Mouse (Mus musculus): ENCODE results near the gene P3h3.
"Not testable (repeated sequence)": the region's sequence is repeated elsewhere in the genome, so short reads cannot be mapped to it uniquely, and the experiment has no call there.

DNA sequence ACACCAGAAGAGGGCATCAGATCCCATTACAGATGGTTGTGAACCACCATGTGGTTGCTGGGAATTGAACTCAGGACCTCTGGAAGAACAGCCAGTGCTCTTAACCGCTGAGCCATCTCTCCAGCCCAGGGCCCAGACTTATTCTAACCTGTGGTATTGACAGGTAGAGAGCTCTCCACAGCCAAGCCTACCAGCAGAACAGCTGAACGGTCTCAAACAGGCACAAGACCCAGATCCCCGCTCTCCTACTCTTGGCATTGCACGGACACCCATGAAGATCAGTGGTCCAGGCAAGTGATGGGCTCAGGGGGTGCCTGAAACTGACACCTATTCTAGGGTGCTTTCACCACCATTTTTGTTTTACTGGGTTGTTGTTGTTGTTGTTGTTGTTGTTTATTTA, 26.4 kb downstream of the P3h3 start:
- not testable (repeated sequence) for TF ChIP-seq CTCF (IDR thresholded peaks at IDR 0.05; ENCODE audit: control insufficient read depth, insufficient read depth, insufficient read length); MYOG (IDR thresholded peaks at IDR 0.05; ENCODE audit: control insufficient read depth, extremely low read depth, insufficient read length); CEBPB (IDR thresholded peaks at IDR 0.05; ENCODE audit: low read depth); MAX (IDR thresholded peaks at IDR 0.05)

All from C2C12 (cell line).